Mouse (Mus musculus): ENCODE measurements around the gene Naga.

DNA sequence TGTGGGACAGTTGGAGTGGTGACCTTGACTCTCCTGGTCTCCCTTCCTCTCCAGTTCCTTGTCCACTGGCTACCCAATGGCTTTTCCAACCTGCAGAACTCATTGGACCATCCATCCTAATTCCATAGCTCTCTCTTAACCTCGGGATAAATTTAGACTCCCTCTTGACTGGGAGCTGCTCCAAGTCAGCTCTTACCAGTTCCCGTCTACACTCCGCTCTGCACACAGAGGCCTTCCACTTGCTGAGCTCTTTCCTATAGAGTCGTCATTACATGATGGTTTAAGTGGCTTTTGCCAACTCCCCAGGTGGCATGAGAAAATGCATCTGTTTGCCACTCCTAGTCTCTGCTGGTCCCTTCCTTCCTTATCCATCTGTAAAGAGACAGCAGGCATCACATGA, 58.1 kb downstream of the Naga start:
- no peak for TF ChIP-seq POLR2A (IDR thresholded peaks at IDR 0.05; ENCODE audit: borderline replicate concordance, extremely low read depth, low read depth, low read length)
- TF ChIP-seq CTCF (IDR thresholded peaks at IDR 0.05; ENCODE audit: insufficient read depth, low read length) = no peak
